Mouse (Mus musculus) limb, embryonic 14.5 days (tissue): Measurements from ENCODE around the gene Actg1. TPM values are rescaled to one million over a fixed set of nuclear protein-coding genes. Genes with fewer than 3 reads are reported as not detected.
A peak's percentile ranks its signal among the peaks of the same experiment; 100 is the strongest.

Source experiments
- ATAC-seq: fragments of 200-750 bp; cut with Nextera tagmentation; 2 replicates; pipeline ENCODE4 v1.8.0; 2017; ENCODE audit warnings: low read depth, moderate number of reproducible peaks, moderate TSS enrichment; ENCODE audit not compliant: low FRiP score
- DNase-seq: peaks from one replicate; pipeline ENCODE4 v3.0.0-alpha.2; 2015; ENCODE audit warnings: low spot score
- H3K27ac ChIP-seq: fragments of 300-500 bp; sonication (generic); replicated peaks from 2 replicates; pipeline ENCODE4 v1.5.1; 2014; ENCODE audit warnings: low read depth, mild to moderate bottlenecking, low read length, moderate library complexity, mixed read lengths
- H3K27me3 ChIP-seq: fragments of 300-500 bp; sonication (generic); 2 replicates; pipeline ENCODE4 v1.6.1; 2014; ENCODE audit warnings: low read length, mixed read lengths; ENCODE audit not compliant: control insufficient read depth, insufficient read depth
- H3K36me3 ChIP-seq: fragments of 300-500 bp; sonication (generic); 2 replicates; pipeline ENCODE4 v1.6.1; 2014; ENCODE audit warnings: mild to moderate bottlenecking, low read length, moderate library complexity, mixed read lengths; ENCODE audit not compliant: control insufficient read depth, insufficient read depth
- H3K4me1 ChIP-seq: fragments of 300-500 bp; sonication (generic); 2 replicates; pipeline ENCODE4 v1.6.1; 2014; ENCODE audit warnings: antibody characterized with exemption, low read length, mixed read lengths; ENCODE audit not compliant: control insufficient read depth, insufficient read depth
- H3K4me2 ChIP-seq: fragments of 300-500 bp; sonication (generic); replicated peaks from 2 replicates; pipeline ENCODE4 v1.6.1; 2014; ENCODE audit warnings: low read depth, mild to moderate bottlenecking, low read length, moderate library complexity; ENCODE audit not compliant: severe bottlenecking
- H3K4me3 ChIP-seq: fragments of 300-500 bp; sonication (generic); replicated peaks from 2 replicates; pipeline ENCODE4 v1.5.1; 2014; ENCODE audit warnings: low read length
- H3K9ac ChIP-seq: fragments of 300-500 bp; sonication (generic); 2 replicates; pipeline ENCODE4 v1.6.1; 2014; ENCODE audit warnings: mild to moderate bottlenecking, low read depth, low read length, moderate library complexity; ENCODE audit not compliant: severe bottlenecking
- H3K9me3 ChIP-seq: fragments of 300-500 bp; sonication (generic); 2 replicates; pipeline ENCODE4 v1.6.1; 2016; ENCODE audit warnings: low read length; ENCODE audit not compliant: control insufficient read depth
- POLR2A ChIP-seq: fragments of 200-500 bp; IDR thresholded peaks from 2 replicates; pipeline ENCODE4 v1.8.0; 2012; ENCODE audit warnings: inconsistent platforms, mild to moderate bottlenecking, moderate library complexity, borderline replicate concordance; ENCODE audit not compliant: insufficient read depth, insufficient read length; ENCODE audit errors: extremely low read depth
- WGBS: fragments of 180-500 bp; shearing (Covaris S2); extraction: QIAGEN DNeasy Blood & Tissue Kit; methylation state at CpG from one replicate; pipeline ENCODE4 v1.1.7; 2014; 5-methylcytosine and 5-hydroxymethylcytosine counted together
- polyA plus RNA-seq, 2 experiments: library from polyadenylated mRNA; depleted of rRNA in 1 of 2; stranded (reverse) in 1 of 2; unstranded in 1 of 2; fragments of >200 nt; fragmentation: Nextera tagmentation in 1 of 2; extraction: Ambion mirVana in 1 of 2; gene quantifications; 2 replicates each; pipeline versions ENCODE4 v1.2.1 to v1.2.3; 2012 to 2014

The Actg1 gene
- polyA plus RNA-seq, 2 experiments, result 1,359 to 2,223 TPM

DNA sequence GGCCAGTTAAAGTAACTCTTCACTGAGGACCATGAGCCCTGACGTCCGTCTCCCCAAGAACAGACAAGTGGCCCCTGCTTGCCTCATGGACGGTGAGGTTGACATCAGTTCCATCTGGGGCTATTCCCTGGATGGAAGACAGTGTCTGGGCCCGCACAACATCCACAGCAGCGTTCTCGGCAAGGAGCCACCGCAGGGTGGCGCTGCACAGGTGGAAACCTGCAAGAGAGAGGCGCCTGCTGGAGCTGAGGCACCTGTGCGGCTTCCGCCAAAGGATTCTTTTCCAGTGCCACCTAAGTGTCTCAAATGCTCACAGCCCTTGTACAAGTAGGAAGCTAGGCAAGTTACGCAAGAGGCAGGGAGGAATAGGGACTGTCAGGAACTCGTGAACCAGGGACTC, 24.7 kb upstream of the Actg1 start:
- Histone ChIP-seq H3K4me3 (no peak overlapping the region), H3K9me3 (no peaks in the 10 kb centered on the region), H3K27me3 (no peaks in the 10 kb centered on the region), H3K27ac (no peak overlapping the region), H3K4me1 (peaks cover 9% of the 10 kb centered on the region), H3K4me2 (no peak overlapping the region), H3K36me3 (peaks cover 85% of the 10 kb centered on the region), H3K9ac (no peak overlapping the region)
- no peak for TF ChIP-seq POLR2A
- WGBS, result 63% methylated on average over 13 of the region's 13 CpGs
- no peak for DNase-seq
- no peak for ATAC-seq

DNA sequence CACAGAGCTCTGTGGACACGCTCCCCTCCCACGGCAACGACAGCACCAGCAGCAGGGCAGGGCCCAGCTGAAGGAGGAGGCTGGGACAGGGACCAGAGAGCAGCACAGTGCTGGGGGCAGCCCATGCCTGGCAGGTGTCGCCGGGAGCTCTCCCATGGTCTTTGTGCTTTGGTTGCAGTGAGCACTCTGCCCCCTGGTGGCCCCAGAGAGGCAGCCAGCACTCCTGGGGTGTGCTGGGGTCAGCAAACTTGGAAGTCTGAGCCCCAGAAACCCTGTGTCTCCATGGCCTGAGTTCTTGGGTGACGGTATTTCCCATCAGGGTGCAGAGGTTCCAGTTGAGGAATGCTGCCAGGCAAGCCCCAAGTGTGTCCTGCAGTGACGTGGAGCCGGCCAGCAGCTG, 21.3 kb upstream of the Actg1 start:
- no peak for DNase-seq

DNA sequence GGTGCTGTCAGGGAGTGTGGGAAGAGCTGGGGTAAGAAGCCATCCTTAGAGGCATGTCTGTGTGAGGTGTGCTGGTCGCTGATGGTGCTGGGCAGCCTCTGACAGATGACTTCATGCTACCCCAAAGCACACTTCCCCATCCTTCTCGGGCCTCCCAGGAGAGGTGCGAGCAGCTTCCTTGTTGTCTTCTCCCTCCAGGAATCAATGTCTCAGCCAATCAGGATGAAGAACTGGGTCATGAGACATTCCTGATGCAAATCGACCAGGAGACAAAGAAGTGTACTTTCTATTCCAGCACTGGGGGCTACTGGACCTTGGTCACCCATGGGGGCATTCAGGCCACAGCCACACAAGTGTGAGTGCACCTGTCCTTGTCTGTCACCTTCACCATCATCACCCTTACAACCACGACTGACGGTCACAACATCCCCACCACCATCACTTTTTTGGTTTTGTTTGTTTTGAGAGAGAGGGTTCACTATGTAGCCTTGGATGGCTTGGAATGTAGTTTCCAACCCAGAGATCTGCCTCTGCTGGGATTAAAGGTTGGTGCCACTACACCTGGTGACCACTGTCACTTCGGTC, 18.2 kb upstream of the Actg1 start:
- Histone ChIP-seq H3K36me3 (peaks cover 27% of the 10 kb centered on the region), H3K4me3 (no peak overlapping the region), H3K4me2 (no peak overlapping the region), H3K27me3 (no peaks in the 10 kb centered on the region), H3K9me3 (no peaks in the 10 kb centered on the region), H3K27ac (no peak overlapping the region), H3K4me1 (no peaks in the 10 kb centered on the region), H3K9ac (no peak overlapping the region)
- no peak for DNase-seq
- no peak for TF ChIP-seq POLR2A
- ATAC-seq, result no peak
- 41% methylated on average over 7 of the region's 7 CpGs for WGBS

More for the DNA sequence above, 21.3 kb upstream of the Actg1 start:
- WGBS, result 36% methylated on average over 8 of the region's 8 CpGs
- Histone ChIP-seq H3K27me3 (no peaks in the 10 kb centered on the region), H3K4me3 (no peak overlapping the region), H3K9me3 (no peaks in the 10 kb centered on the region), H3K4me1 (no peaks in the 10 kb centered on the region), H3K36me3 (peaks cover 58% of the 10 kb centered on the region), H3K9ac (no peak overlapping the region), H3K27ac (no peak overlapping the region), H3K4me2 (no peak overlapping the region)
- peak; percentile 66 for ATAC-seq
- TF ChIP-seq POLR2A, result no peak

DNA sequence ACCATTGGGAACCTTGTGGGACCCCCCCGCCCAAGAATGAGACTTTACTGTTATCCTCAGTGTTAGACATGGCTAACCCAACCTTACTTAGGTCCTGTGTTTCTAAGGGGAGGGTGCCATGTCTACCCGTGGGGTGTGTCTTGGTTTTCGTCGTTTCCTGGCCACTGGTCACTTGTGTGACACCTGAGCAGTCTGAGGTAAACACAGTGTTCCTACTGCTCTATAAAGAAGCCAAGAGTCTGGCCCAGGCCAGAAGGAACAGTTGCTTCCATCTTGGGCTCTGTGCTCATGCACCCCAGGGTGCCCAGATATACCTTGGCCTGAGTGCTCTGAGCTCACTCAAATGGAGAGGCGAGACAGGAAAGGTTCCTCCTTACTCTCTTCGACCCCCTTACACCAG, 14.5 kb upstream of the Actg1 start:
- H3K9ac ChIP-seq, result no peak overlapping the region
- no peak for DNase-seq
- no peaks in the 10 kb centered on the region for H3K27me3 ChIP-seq
- WGBS, result 82% methylated on average over 6 of the region's 6 CpGs
- no peaks in the 10 kb centered on the region for H3K36me3 ChIP-seq
- H3K9me3 ChIP-seq, result no peaks in the 10 kb centered on the region
- peaks cover 16% of the 10 kb centered on the region for H3K4me1 ChIP-seq
- H3K27ac ChIP-seq, result no peak overlapping the region
- no peak for ATAC-seq
- no peak for TF ChIP-seq POLR2A
- H3K4me3 ChIP-seq, result no peak overlapping the region
- H3K4me2 ChIP-seq, result no peak overlapping the region

DNA sequence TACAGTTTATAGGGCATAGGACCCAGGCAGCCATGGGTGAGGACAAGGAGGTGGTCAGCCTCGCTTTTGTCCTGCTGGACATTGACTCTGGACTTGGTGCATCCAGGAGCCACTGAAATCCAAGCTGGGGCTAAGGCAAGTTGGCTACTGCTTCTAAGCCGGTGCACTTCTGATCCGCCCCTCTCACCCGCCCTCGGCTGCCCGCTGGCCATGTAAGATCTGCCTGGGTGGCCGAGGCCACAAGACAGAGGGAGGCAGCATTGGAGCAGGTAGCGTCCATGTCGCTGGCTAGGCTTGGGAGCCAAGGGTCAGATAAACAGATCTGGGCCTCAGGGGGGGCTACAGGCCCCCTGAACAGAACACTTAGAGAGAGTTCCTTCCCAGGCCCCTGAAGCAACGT, 13.0 kb upstream of the Actg1 start, which contains the start of gene Fscn2:
Fscn2 (plus strand) TSS at position 240 of the 400 bp plus-strand sequence.
- peaks cover 24% of the 10 kb centered on the region for H3K4me1 ChIP-seq
- no peak for DNase-seq
- H3K9ac ChIP-seq, result 0 out of 2 replicates have a peak within 1 kb of the TSS, but pooled peaks have one; percentile 3
- H3K27me3 ChIP-seq, result no peaks in the 10 kb centered on the region
- WGBS, result 75% methylated on average over 10 of the region's 10 CpGs
- H3K36me3 ChIP-seq, result no peaks in the 10 kb centered on the region
- H3K27ac ChIP-seq, result no peak within 1 kb of the TSS
- no peaks in the 10 kb centered on the region for H3K9me3 ChIP-seq
- H3K4me2 ChIP-seq, result no peak within 1 kb of the TSS
- no peak for ATAC-seq
- H3K4me3 ChIP-seq, result no peak within 1 kb of the TSS
- TF ChIP-seq POLR2A, result no peak
